Comparison of ENCODE assay signal across 27 mouse cellular contexts in the genomic region with DNA sequence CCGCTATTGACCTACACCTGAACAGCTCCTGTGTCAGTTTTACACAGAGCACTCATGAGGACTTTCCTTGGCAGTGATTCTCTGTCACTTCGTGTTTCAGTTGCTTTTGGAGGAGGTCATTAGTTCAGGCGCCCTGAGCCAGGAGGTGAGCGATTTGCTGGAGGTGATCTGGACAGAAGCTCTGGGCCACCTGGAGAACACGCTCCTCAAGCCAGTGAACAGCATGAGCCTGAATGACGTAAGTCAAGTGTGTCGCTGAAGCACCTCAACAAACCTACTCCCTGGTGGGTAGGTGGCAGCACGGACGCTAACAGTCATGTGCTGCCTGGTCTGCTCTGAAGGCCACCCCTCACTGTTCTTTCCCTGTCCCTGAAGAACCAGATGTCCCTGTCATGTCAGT. TPM values are rescaled to one million over a fixed set of nuclear protein-coding genes. Genes with fewer than 3 reads are reported as not detected.
DNase-seq lines count a peak whose midpoint lies in the region; ATAC-seq and TF ChIP-seq lines count a peak whose summit lies in the region.
"Had no signal": no experiment of that assay in that cellular context is flagged by ENCODE, and none has a peak within 500 bp of the region (broad histone marks: within the 10 kb centered on the region; RNA-seq: fewer than 3 reads in every experiment).

No protein-coding gene starts in this region.

- peak; percentile 56 for DNase-seq in cerebellum, adult 11-12 months
- DNase-seq in cerebellum, postnatal 10 days, result no peak
- peak; percentile 34 to 49 for DNase-seq in cerebellum, adult 18-20 months
- DNase-seq in cerebellum, adult 8-10 months, result peak; percentile 27
- DNase-seq in cerebellum, postnatal 25 days, result peak; percentile 7 to 25
- DNase-seq in frontal cortex, postnatal 10 days (ENCODE audit: low spot score in 2 of 2), result no peak
- no peak for DNase-seq in gastrocnemius, adult 2 months
- DNase-seq: adrenal gland, adult 2 months; adrenal gland, postnatal 14 days; gastrocnemius, postnatal 10 days; gastrocnemius, postnatal 36 days; heart, postnatal 10 days; heart, postnatal 36 days; kidney, adult 11 months; kidney, adult 8-10 months had no signal

- no peaks in the 10 kb centered on the region for H3K4me1 ChIP-seq in intestine, embryonic 16.5 days (ENCODE audit: control insufficient read depth, insufficient read depth, low read length)
- H3K4me1 ChIP-seq: forebrain, embryonic 10.5 days; forebrain, embryonic 13.5 days; heart, embryonic 12.5 days; heart, embryonic 15.5 days; hindbrain, embryonic 10.5 days; kidney, embryonic 15.5 days had no signal

- no peak for TF ChIP-seq CTCF in gastrocnemius, adult 2 months (IDR thresholded peaks at IDR 0.05)

- no peak overlapping the region for H3K4me3 ChIP-seq in gastrocnemius, adult 2 months
- no peak overlapping the region for H3K4me3 ChIP-seq in intestine, embryonic 16.5 days (ENCODE audit: low read length)
- H3K4me3 ChIP-seq: forebrain, embryonic 10.5 days; forebrain, embryonic 13.5 days; heart, embryonic 12.5 days; heart, embryonic 15.5 days; hindbrain, embryonic 10.5 days; kidney, embryonic 15.5 days had no signal

- H3K9me3 ChIP-seq in intestine, embryonic 16.5 days (ENCODE audit: control insufficient read depth, low read length), result no peaks in the 10 kb centered on the region
- H3K9me3 ChIP-seq: forebrain, embryonic 10.5 days; forebrain, embryonic 13.5 days; heart, embryonic 12.5 days; heart, embryonic 15.5 days; hindbrain, embryonic 10.5 days; kidney, embryonic 15.5 days had no signal

- intact Hi-C loops in gastrocnemius, adult 2 months (cut with DNase I), result loop anchor here (10.0 kb wide), 1 partner anchor 353 kb away; no protein-coding TSS in a partner anchor

- H3K27me3 ChIP-seq in intestine, embryonic 16.5 days (replicated peaks; ENCODE audit: control insufficient read depth, insufficient read depth, low read length), result no peaks in the 10 kb centered on the region
- H3K27me3 ChIP-seq: forebrain, embryonic 13.5 days; heart, embryonic 12.5 days; heart, embryonic 15.5 days; kidney, embryonic 15.5 days had no signal

- no peak for ATAC-seq in intestine, embryonic 16.5 days
- ATAC-seq: CD4-positive, CD25-positive, alpha-beta regulatory T cell, adult 4 months; forebrain, embryonic 13.5 days; forebrain, embryonic 16.5 days; hindbrain, postnatal 0 days; inflammation-experienced regulatory T-cells, adult 6 months had no signal

- no peak overlapping the region for H3K4me2 ChIP-seq in intestine, embryonic 16.5 days (ENCODE audit: low read depth, low read length)
- H3K4me2 ChIP-seq: forebrain, embryonic 13.5 days; heart, embryonic 12.5 days; heart, embryonic 15.5 days; hindbrain, embryonic 14.5 days; kidney, embryonic 15.5 days had no signal

- H3K9ac ChIP-seq in intestine, embryonic 16.5 days (ENCODE audit: low read depth, low read length), result no peak overlapping the region
- H3K9ac ChIP-seq: forebrain, embryonic 13.5 days; heart, embryonic 12.5 days; heart, embryonic 15.5 days; hindbrain, embryonic 14.5 days; kidney, embryonic 15.5 days had no signal

- H3K36me3 ChIP-seq in intestine, embryonic 16.5 days (ENCODE audit: control insufficient read depth, insufficient read depth, low read length), result no peaks in the 10 kb centered on the region; the same call in 1 of the 2 replicates
- H3K36me3 ChIP-seq: forebrain, embryonic 10.5 days; hindbrain, embryonic 10.5 days had no signal

- 94% methylated on average over 9 of the region's 9 CpGs for WGBS in intestine, embryonic 16.5 days

- no peak overlapping the region for H3K27ac ChIP-seq in gastrocnemius, adult 2 months
- H3K27ac ChIP-seq in intestine, embryonic 16.5 days (ENCODE audit: low read length), result no peak overlapping the region
- H3K27ac ChIP-seq: forebrain, embryonic 10.5 days; forebrain, embryonic 13.5 days; heart, embryonic 15.5 days; hindbrain, embryonic 10.5 days; hindbrain, embryonic 14.5 days; hindbrain, postnatal 0 days; kidney, embryonic 15.5 days had no signal

RNA-seq across cellular contexts. Expression of gene Parp4, which starts 16.8 kb away (rescaled TPM):
- 10 to 100 TPM; 14.5 to 19.7 TPM for total RNA-seq in gastrocnemius, adult 2 months (2021)
- 4.1 and 5.1 TPM in 2 replicates for polyA plus RNA-seq in intestine, embryonic 16.5 days (2015; fragmentation: Nextera tagmentation; extraction: Ambion mirVana)

RNA-seq across cellular contexts. Expression of gene Cenpj, which starts 17.0 kb away (rescaled TPM):
- 1 to 10 TPM; 1.1 to 2.9 TPM for total RNA-seq in gastrocnemius, adult 2 months (2021)
- 4.8 and 6.0 TPM in 2 replicates for polyA plus RNA-seq in intestine, embryonic 16.5 days (2015; fragmentation: Nextera tagmentation; extraction: Ambion mirVana)

Comparison
In these comparisons a context has a peak if more than half of its experiments do, and no peak if none do; other contexts are left out.
1. DNase-seq: peak in cerebellum, adult 11-12 months (single experiment), cerebellum, adult 18-20 months (2 of 2), cerebellum, adult 8-10 months (single experiment) and cerebellum, postnatal 25 days (2 of 2); none in cerebellum, postnatal 10 days (0 of 2), frontal cortex, postnatal 10 days (0 of 2) and gastrocnemius, adult 2 months (single experiment).